Mouse (Mus musculus): Measurements from ENCODE around the gene Gripap1. TPM values are rescaled to one million over a fixed set of nuclear protein-coding genes. Genes with fewer than 3 reads are reported as not detected.

Gene Gripap1
- 16.7 TPM for polyA plus RNA-seq (2014; fragmentation: Illumina TruSeq; extraction: RNeasy Lipid Tissue Mini Kit (QIAGEN cat#74804); ENCODE audit: low read depth, low replicate concordance)

GRCm38 (mm10) chrX:7789542-7790136, at the start of gene Gripap1:
Gene Gripap1, plus strand, starts transcription at chrX:7789765.

GRCm38 (mm10) chrX:7750432-7751116, 39.0 kb upstream of the Gripap1 start, which contains the start of gene Ccdc120:
Gene Ccdc120, minus strand, starts transcription at chrX:7750905.

GRCm38 (mm10) chrX:7762137-7762920, 27.2 kb upstream of the Gripap1 start, which contains the start of gene Tfe3:
Gene Tfe3, plus strand, starts transcription at chrX:7762560.

GRCm38 (mm10) chrX:7821865-7822779, 32.6 kb downstream of the Gripap1 start, which contains the start of gene Kcnd1:
Gene Kcnd1, plus strand, starts transcription at chrX:7822289.

GRCm38 (mm10) chrX:7841163-7842162, 51.9 kb downstream of the Gripap1 start, which contains the start of gene Otud5:
Gene Otud5, plus strand, starts transcription at chrX:7841364.

Other genes with a start within 250 kb of the Gripap1 start
- gene Foxp3, start 216.1 kb upstream of the Gripap1 start, polyA plus RNA-seq (2014; fragmentation: Illumina TruSeq; extraction: RNeasy Lipid Tissue Mini Kit (QIAGEN cat#74804); ENCODE audit: low read depth, low replicate concordance), result 0.34 TPM
- not detected for gene Ppp1r3f, start 215.5 kb upstream of the Gripap1 start, polyA plus RNA-seq (2014; fragmentation: Illumina TruSeq; extraction: RNeasy Lipid Tissue Mini Kit (QIAGEN cat#74804); ENCODE audit: low read depth, low replicate concordance)
- 2.4 TPM for gene Ccdc22, start 184.2 kb upstream of the Gripap1 start, polyA plus RNA-seq (2014; fragmentation: Illumina TruSeq; extraction: RNeasy Lipid Tissue Mini Kit (QIAGEN cat#74804); ENCODE audit: low read depth, low replicate concordance)
- gene Cacna1f, start 182.7 kb upstream of the Gripap1 start, polyA plus RNA-seq (2014; fragmentation: Illumina TruSeq; extraction: RNeasy Lipid Tissue Mini Kit (QIAGEN cat#74804); ENCODE audit: low read depth, low replicate concordance), result not detected
- 0.45 TPM for gene Syp, start 151.3 kb upstream of the Gripap1 start, polyA plus RNA-seq (2014; fragmentation: Illumina TruSeq; extraction: RNeasy Lipid Tissue Mini Kit (QIAGEN cat#74804); ENCODE audit: low read depth, low replicate concordance)
- 2.7 TPM for gene Prickle3, start 132.5 kb upstream of the Gripap1 start, polyA plus RNA-seq (2014; fragmentation: Illumina TruSeq; extraction: RNeasy Lipid Tissue Mini Kit (QIAGEN cat#74804); ENCODE audit: low read depth, low replicate concordance)
- gene Plp2, start 118.4 kb upstream of the Gripap1 start, polyA plus RNA-seq (2014; fragmentation: Illumina TruSeq; extraction: RNeasy Lipid Tissue Mini Kit (QIAGEN cat#74804); ENCODE audit: low read depth, low replicate concordance), result 1.5 TPM
- 4.8 TPM for gene Magix, start 108.5 kb upstream of the Gripap1 start, polyA plus RNA-seq (2014; fragmentation: Illumina TruSeq; extraction: RNeasy Lipid Tissue Mini Kit (QIAGEN cat#74804); ENCODE audit: low read depth, low replicate concordance)
- gene Gpkow, start 92.6 kb upstream of the Gripap1 start, polyA plus RNA-seq (2014; fragmentation: Illumina TruSeq; extraction: RNeasy Lipid Tissue Mini Kit (QIAGEN cat#74804); ENCODE audit: low read depth, low replicate concordance), result 18.2 TPM
- gene Wdr45, start 75.4 kb upstream of the Gripap1 start, polyA plus RNA-seq (2014; fragmentation: Illumina TruSeq; extraction: RNeasy Lipid Tissue Mini Kit (QIAGEN cat#74804); ENCODE audit: low read depth, low replicate concordance), result 12.3 TPM
- gene Gm45208, start 67.5 kb upstream of the Gripap1 start, polyA plus RNA-seq (2014; fragmentation: Illumina TruSeq; extraction: RNeasy Lipid Tissue Mini Kit (QIAGEN cat#74804); ENCODE audit: low read depth, low replicate concordance), result not detected
- 2.0 TPM for gene Praf2, start 61.3 kb upstream of the Gripap1 start, polyA plus RNA-seq (2014; fragmentation: Illumina TruSeq; extraction: RNeasy Lipid Tissue Mini Kit (QIAGEN cat#74804); ENCODE audit: low read depth, low replicate concordance)
- gene Ccdc120, start 38.9 kb upstream of the Gripap1 start, polyA plus RNA-seq (2014; fragmentation: Illumina TruSeq; extraction: RNeasy Lipid Tissue Mini Kit (QIAGEN cat#74804); ENCODE audit: low read depth, low replicate concordance), result 0.26 TPM
- gene Tfe3, start 27.2 kb upstream of the Gripap1 start, polyA plus RNA-seq (2014; fragmentation: Illumina TruSeq; extraction: RNeasy Lipid Tissue Mini Kit (QIAGEN cat#74804); ENCODE audit: low read depth, low replicate concordance), result 4.8 TPM
- gene Kcnd1, start 32.5 kb downstream of the Gripap1 start, polyA plus RNA-seq (2014; fragmentation: Illumina TruSeq; extraction: RNeasy Lipid Tissue Mini Kit (QIAGEN cat#74804); ENCODE audit: low read depth, low replicate concordance), result not detected
- 24.3 TPM for gene Otud5, start 51.6 kb downstream of the Gripap1 start, polyA plus RNA-seq (2014; fragmentation: Illumina TruSeq; extraction: RNeasy Lipid Tissue Mini Kit (QIAGEN cat#74804); ENCODE audit: low read depth, low replicate concordance)
- gene Pim2, start 88.5 kb downstream of the Gripap1 start, polyA plus RNA-seq (2014; fragmentation: Illumina TruSeq; extraction: RNeasy Lipid Tissue Mini Kit (QIAGEN cat#74804); ENCODE audit: low read depth, low replicate concordance), result 2.3 TPM
- gene Slc35a2, start 94.3 kb downstream of the Gripap1 start, polyA plus RNA-seq (2014; fragmentation: Illumina TruSeq; extraction: RNeasy Lipid Tissue Mini Kit (QIAGEN cat#74804); ENCODE audit: low read depth, low replicate concordance), result 3.7 TPM
- gene Pqbp1, start 109.5 kb downstream of the Gripap1 start, polyA plus RNA-seq (2014; fragmentation: Illumina TruSeq; extraction: RNeasy Lipid Tissue Mini Kit (QIAGEN cat#74804); ENCODE audit: low read depth, low replicate concordance), result 13.4 TPM
- gene Timm17b, start 109.6 kb downstream of the Gripap1 start, polyA plus RNA-seq (2014; fragmentation: Illumina TruSeq; extraction: RNeasy Lipid Tissue Mini Kit (QIAGEN cat#74804); ENCODE audit: low read depth, low replicate concordance), result 4.2 TPM
- gene Gm10491, start 118.1 kb downstream of the Gripap1 start, polyA plus RNA-seq (2014; fragmentation: Illumina TruSeq; extraction: RNeasy Lipid Tissue Mini Kit (QIAGEN cat#74804); ENCODE audit: low read depth, low replicate concordance), result not detected
- not detected for gene Gm10490, start 119.8 kb downstream of the Gripap1 start, polyA plus RNA-seq (2014; fragmentation: Illumina TruSeq; extraction: RNeasy Lipid Tissue Mini Kit (QIAGEN cat#74804); ENCODE audit: low read depth, low replicate concordance)
- not detected for gene Pcsk1n, start 130.1 kb downstream of the Gripap1 start, polyA plus RNA-seq (2014; fragmentation: Illumina TruSeq; extraction: RNeasy Lipid Tissue Mini Kit (QIAGEN cat#74804); ENCODE audit: low read depth, low replicate concordance)
- not detected for gene Eras, start 138.8 kb downstream of the Gripap1 start, polyA plus RNA-seq (2014; fragmentation: Illumina TruSeq; extraction: RNeasy Lipid Tissue Mini Kit (QIAGEN cat#74804); ENCODE audit: low read depth, low replicate concordance)
- gene Hdac6, start 158.1 kb downstream of the Gripap1 start, polyA plus RNA-seq (2014; fragmentation: Illumina TruSeq; extraction: RNeasy Lipid Tissue Mini Kit (QIAGEN cat#74804); ENCODE audit: low read depth, low replicate concordance), result 2.6 TPM
- gene Gata1, start 188.3 kb downstream of the Gripap1 start, polyA plus RNA-seq (2014; fragmentation: Illumina TruSeq; extraction: RNeasy Lipid Tissue Mini Kit (QIAGEN cat#74804); ENCODE audit: low read depth, low replicate concordance), result not detected
- 0.93 TPM for gene Glod5, start 228.7 kb downstream of the Gripap1 start, polyA plus RNA-seq (2014; fragmentation: Illumina TruSeq; extraction: RNeasy Lipid Tissue Mini Kit (QIAGEN cat#74804); ENCODE audit: low read depth, low replicate concordance)